Mouse (Mus musculus): ENCODE data around the gene Gm10638. TPM values are rescaled to one million over a fixed set of nuclear protein-coding genes. Genes with fewer than 3 reads are reported as not detected.
A peak's percentile ranks its signal among the peaks of the same experiment; 100 is the strongest.

The Gm10638 gene
- not detected for polyA plus RNA-seq (2017; shearing (Covaris generic))

DNA sequence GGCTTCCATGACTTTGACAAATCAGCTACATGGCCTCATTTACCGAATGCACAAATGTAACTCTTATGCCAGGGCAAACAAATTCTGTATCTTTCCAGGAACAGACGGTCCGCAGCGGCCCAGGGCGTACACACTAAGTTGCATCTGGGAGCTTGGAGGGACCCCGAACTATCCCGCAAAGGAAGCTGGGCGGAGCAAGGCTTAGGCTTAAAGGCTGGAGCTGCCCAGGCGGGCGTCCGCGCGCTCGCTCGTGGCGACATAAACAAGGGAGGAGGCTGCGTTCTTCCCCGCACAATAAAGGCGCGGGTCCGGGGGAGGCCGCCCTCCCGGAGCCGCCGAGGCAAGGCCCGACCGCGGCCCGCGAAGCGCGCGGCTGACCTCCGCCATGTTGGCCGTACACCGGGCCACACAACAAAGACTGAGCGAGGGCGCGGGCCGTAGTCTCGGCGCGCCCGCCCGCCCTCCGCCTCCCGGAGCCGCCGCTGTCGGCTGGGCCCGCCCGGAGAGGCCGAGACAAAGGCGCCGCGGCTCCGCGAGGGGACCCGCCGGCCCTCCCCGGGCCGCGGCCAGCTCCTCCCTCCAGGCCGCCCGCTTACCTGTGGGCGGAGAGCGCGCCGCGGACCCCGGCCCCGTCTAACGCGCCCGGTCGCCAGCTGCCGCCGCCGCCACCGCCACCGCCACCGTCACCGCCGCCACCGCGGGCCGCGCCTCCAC is at the start of gene Gm10638, which contains the start of gene Siah1a:
TSS of gene Gm10638 (plus strand) at position 479 of the 714 bp plus-strand sequence.
TSS of gene Siah1a (minus strand) at position 714 of the 714 bp plus-strand sequence.
- ATAC-seq = peak; percentile 39

DNA sequence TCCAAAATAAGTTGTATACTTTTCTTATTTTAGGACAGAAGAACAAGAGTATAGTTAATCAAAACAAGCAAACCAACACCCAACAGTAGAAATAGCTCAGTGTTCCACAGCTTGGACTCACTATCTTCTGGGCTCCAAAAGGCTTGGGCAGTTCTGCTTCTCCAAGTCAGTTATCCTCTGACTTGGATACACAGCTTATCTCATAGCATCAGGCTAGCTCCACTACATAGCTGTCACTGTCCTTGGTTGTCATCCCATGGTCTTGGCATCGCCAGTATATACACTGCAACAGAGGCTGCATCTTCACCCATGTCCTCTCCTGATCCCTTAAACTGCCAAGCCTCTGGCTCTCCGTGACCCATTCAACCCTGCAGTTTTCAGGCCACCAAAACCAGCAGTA is 49.8 kb upstream of the Gm10638 start:
- ATAC-seq = no peak

DNA sequence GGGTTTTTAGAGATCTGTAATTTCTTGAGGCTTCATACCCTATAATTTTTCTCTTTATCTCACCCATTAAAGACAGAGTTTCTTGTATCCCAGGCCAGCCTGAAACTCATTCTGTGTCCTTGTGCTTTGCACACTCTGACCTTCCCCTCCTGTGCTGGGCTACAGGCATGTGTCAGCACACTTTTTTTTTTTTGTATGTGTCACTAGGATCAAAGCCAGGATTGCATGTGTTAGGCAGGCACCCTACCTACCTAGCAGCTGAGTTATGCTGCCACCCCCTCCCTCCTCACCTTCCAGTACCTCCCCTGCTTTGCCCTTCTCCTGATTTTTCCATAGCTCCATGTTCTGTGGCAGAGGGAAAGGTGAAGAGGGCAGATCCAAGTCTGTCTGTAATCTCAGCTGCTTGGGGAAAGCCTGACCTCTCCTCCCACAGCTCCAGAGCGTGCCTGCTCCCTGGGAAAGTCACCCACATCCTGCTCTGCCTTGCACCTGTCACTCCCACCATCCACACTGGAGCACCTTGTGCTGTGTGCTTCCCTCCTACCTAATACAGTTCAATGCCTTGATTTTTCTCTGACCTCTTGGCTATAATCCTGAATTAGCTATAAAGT is 46.6 kb upstream of the Gm10638 start:
- no peak for ATAC-seq

DNA sequence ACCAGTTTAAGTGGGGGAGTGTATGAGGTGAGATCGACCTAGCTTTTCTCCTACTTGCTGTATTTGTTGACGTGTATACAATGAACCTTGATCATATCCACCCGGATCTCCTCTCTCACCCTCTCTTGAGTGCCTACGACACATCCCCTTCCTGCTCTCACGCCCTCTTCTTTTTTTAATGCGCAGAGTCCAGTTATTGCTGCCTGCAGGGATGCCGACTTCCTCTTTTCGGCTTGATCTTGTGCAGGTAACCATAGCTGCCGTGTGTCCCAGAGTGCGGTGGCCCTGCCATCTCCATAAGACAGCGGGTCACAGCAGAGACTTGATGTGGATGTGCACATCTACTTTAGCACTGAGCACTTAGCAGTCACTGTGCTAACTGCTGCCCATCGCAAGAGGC is 46.0 kb upstream of the Gm10638 start:
- ATAC-seq = no peak

DNA sequence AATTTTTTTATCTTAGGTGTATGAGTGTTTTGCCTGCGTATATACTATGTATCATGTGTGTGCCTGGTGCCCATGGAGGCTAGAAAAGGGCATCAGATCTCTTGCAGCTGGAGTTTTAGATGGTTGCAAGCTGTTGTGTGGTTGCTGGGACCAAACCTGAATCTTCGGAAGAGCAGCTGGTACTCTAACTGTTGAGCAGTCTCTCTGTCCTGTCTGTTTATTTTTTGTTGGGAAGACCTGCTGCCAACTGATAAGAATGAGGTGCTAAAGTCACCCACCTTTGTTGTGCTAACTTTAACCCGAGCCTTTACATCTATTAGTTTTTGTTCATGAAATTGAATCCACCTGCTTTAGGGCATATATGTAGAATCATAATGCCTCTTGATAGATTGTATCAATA is 43.0 kb upstream of the Gm10638 start:
- no peak for ATAC-seq

DNA sequence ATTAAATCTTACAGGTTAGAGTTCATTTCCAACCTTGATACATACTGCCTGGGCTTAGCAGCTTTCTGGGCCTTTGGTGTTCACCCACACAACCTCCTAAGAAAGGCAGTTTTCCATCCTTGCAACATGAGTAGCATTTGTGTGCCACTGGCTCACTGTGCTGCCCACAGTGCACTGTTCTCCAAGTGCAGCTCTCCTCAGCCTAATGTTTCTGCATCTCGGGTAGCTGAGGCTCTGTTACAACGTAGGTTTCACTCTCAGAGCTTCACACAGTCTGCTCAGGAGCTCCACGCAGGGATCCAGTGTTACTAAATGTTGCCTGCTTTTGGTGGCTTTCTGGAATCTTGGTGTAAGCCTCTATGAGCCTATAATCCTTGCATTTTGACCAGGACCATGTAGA is 40.2 kb upstream of the Gm10638 start:
- ATAC-seq = no peak

DNA sequence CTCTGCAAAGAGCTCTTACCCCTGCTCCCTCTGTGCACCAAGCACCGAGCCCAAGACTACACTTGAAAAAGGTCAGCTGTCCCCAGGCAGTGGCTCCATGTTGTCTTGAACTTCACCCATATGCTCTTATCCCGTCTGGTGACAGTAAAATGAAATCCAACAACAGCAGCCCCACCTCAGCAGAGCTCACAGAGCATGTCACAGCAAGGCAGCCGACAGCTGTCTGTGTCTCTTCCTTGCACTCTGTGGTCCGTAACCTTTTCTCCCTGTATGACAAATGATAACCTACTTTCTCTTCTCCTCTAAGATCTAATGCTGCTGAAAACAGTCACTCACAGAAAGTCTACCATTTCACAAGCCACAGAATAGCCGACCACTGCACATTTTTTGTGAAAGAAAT is 38.7 kb upstream of the Gm10638 start:
- ATAC-seq = peak; percentile 19

DNA sequence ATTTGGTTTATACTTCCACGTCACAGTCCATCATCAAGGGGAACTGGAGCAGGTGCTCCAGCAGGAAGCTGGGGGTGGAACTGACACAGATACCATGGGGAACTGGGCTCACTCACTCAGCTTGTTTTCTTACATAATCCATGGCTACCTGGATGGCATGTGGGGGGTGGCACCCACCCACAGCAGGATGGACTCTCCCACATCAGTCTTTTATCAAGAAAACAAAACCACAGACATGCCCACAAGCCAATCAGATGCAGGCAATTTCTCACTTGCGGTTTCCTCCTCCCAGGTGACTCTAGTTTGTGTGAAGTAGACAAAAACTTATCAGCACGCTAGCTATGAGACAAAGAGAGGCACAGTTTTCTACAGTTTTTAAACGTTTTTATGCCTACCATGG is 37.6 kb upstream of the Gm10638 start:
- ATAC-seq = peak; percentile 89

DNA sequence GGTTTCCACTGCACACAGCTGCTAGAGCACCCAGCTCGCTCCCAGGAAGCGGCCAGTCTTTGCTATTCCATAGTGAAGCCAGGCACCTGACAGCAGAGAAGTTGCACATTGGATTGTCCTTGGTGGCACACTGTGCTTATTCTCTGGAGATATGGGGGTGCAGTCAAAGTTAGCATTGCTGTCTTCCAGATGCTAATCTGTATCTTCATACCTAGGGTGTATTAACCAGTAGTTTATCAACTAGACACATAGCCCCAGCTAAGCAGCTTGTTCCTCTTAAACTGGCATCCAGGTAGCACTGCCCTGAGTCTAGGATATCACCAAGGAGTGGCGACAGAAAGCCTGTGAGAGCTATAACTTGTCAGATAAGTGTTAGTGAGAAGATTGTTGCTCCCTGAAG is 32.9 kb upstream of the Gm10638 start:
- no peak for ATAC-seq

DNA sequence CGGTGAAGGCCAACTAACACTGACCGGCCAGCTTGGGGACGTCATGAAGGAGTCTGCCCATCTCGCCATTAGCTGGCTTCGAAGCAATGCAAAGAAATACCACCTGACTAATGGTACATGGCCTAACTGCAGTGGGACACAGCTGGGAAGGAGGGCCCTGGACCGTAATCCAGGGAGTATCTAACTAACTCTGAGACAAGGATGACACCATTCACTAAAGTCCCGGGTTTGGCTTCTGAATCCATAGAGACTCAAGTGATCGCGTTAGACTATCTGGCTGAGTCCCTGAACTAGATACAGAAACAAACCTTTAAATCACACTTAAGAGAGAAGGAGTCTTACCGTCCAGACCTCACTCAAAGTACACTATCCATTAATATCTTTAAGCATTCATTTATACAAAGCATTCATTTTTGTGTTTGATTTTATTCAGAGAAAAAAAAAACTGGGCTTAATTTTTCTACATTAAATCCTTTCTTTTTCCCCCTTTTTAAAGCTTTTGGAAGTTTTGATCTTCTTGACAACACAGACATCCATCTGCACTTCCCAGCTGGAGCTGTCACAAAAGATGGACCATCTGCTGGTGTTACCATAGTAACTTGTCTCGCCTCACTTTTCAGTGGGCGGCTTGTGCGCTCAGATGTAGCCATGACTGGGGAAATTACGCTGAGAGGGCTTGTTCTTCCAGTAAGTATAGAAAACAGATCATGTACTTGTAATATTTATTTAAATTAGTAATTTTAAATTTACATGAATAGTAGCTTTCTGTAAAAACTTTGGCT is 31.9 kb upstream of the Gm10638 start:
- ATAC-seq = no peak

DNA sequence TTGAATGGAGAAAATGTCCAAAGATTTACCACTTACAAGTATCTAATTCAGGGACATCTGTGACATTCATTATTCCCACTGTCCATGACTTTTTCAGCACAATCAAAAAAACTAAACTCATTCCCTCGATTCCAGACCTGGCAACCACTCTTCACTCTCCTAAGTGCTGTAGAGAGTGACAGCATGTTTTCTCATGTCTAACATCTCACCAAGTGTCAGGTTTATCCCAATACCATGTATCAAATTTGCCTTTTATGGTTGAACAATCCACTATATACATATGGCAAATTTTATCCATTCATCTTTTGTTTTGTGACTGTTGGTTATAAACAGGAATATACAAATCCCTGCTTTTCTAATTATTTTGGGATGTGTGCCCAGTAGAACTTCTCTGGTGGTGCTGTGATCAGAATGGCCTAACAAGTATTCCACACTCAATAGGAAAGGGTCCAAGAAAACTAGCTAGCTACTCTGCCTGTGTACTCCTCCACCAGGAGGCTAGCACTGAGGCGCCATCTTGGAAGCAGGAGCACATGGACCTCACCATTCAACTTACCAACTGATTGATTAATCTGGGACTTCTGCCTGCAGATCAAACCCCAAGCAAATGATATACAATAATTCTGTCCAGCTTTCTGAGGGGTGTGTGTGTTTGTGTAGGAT is 27.0 kb upstream of the Gm10638 start:
- ATAC-seq = no peak

DNA sequence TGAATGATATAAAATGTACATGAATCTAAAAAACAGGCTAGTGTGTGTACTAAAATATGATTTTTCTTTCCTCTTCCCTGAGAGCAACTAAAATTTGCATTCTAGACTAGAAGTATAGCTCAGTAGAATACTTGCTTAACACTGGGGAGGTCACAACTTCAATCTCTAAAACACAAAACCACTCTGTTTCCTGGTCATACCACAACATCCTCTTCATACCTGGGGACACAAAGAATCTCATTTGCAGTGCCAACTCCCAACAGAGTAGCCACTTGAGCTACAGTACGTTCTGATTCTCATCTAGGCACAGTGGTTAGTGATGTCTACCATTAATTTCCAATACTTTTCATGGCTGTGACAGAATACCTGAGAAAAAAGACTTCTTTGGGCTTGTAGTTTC is 26.1 kb upstream of the Gm10638 start:
- peak; percentile 75 for ATAC-seq

DNA sequence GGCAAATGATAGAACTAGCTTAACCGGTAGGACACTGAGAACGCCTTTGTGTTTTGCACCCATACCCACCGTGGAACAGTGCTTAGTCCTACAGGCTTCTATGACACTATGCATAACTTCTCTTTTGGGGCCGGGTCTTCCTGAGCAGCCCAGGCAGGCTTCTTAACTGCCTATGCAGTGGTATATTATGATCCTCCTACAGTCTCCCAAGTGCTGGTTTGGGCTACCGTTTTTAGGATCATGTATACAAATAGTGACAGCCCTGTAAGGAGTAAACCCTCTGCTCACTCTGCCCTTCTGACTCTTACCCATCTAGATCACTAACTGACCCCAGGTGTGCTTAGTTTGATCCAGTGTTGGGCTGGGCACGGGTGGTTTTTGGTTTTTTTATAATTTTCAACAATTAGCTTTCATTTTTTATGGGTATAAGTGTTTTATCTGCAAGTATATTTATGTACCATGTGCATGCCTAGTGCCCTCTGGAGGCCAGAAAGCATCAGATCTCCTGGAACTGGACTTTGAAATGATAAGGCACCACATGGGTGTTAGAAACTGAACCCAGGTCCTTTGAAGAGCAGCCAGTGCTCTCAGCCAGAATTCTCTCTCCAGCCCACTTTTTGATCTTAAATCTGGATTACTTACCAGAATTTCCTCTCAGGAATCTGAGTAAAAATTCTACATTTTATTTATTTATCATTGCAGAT is 24.6 kb upstream of the Gm10638 start:
- ATAC-seq = peak; percentile 53

DNA sequence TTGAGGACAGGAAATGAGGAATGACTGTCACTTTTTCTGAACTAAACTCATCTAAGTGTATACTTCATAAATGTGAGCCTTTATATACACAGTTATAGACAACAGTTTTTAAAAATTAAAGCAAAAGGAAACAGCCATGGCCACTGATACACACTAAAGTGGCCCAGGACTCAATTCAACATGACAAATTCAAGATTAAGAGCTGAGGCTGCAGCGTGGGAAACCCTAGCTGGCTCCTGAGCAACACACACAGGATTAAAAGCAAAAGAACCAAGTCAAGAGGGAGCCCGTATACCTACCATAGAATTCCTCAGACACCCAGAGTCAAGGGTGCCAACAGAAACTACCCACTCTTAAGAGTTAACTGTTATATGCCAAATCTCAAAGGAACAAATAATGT is 24.0 kb upstream of the Gm10638 start:
- ATAC-seq = no peak

DNA sequence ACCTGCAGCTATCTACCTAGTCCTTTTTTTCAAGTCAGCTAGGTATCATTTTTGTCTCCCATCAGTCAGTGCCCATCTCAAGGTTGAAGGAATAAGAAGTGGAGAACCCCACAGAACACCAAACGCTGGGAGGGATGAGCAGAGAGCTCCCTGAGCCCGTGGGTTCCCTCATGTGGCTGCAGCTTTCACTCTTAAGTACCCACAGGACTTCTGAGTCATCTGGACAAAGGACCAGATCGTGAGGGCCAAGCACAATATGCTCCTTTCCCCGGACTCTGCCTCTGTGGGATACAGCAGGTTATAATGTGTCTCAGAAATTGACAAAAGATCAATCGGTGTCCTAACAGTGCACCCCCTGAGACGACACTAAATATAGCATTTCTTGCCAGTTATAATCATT is 18.5 kb upstream of the Gm10638 start:
- ATAC-seq = no peak

DNA sequence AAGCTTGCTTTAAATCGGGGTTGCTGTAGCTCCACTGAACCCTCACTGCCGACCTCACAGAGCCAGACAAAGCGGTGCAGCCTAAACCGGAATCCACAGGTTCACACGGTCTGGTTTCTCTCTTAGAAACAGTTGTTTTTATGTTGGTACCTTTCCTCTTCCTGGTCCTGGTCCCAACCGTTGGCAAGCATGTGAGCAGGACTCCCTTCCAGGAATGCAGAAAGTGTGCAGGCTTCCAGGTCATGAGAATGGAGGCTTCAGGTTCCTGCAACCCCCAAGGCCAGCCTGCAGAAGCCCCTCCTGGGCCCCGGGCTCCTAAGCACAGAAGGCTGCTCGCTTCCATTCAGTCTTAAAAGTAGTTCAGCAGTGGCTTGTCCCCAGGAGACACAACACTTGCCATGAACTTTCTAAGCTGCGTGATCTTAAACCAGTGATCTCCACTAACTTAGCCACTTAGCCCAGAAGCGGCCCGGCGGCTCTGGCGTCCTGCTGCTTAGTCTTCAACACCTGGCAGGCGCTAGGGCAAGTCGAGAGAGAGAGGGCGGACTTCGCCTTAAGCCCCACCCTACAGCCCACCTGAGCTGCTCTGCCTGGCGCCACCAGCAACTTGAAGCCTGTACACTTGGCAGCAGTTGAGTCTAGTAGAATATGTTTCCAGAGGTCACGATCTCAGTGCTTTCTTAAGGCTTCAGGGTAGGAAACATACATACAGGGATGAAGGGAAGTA is 17.1 kb upstream of the Gm10638 start:
- no peak for ATAC-seq

DNA sequence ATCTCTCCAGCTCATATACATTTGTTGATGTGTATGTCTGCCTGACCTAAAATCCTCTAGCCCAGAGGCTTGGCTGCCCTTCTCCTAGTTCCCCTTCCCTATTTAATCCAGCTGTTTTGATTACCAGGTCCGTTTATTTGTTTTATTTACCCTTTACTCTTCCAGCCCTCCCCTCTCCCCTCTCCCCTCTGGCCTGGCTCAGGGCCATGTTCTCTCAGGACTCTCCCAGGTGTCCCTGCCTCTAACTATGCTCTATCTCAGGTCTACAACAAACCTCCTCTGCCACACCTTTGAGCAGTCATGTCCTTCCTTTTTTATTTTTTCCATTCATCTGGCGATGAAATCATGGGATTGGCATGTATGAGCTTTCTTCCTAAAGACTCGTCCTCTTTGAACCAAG is 15.2 kb upstream of the Gm10638 start:
- ATAC-seq = no peak

DNA sequence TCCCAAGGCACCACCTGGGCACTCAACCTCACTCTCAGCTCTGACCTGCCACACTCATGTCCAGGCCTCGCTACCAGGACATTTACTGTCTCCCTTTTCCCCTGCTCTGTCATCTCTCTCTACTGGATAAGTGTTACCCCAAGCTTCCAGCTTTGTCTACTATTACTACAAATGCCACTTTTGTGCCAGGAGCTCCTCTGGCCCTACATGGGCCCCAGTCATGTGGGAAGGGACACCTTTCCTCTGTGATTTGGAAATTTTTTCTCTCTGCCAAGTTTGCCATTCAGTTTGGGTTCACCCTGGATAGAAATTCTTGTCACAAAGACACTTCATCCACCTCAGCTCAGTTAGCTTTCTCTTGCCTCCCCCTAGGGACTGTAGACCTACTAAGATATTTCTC is 14.6 kb upstream of the Gm10638 start:
- ATAC-seq = no peak

DNA sequence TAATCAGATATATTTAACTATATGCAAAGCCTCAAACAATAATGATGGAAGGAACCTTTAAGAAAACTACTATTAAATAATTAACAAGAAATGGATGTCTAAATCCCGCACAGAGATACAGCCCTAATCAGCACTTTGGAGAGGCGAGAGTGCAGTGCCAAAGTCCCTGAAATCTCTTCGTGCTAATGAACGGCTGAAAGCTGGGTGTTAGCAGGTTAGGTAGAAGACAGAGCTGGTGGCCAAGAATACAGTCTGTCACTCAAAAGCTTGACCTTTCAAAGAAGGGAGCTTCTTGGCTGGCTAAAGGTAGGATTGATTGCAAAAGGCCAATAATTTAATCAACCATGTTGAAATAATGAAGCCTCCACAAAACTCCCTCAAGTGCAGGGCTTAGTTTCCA is 11.3 kb upstream of the Gm10638 start:
- no peak for ATAC-seq

DNA sequence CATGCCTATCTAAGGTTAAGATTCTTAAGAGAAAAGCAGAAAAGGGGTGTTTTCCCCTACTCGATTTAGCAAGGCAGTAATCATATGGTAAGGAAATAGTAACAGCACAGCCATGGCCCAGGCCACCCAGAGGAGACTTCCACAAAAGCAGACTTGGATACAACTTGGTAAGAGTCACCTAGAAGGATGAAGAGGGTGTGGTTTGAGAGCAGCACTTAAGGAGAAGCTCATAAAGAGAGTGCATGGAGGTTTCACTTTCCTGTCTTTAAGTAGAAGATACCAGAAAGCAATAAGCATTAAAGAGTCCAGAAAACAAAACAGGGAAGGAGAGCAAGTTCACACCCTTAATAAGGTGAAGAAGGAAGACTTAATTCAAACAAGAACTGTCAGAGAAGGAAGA is 10.5 kb upstream of the Gm10638 start:
- ATAC-seq = peak; percentile 54

DNA sequence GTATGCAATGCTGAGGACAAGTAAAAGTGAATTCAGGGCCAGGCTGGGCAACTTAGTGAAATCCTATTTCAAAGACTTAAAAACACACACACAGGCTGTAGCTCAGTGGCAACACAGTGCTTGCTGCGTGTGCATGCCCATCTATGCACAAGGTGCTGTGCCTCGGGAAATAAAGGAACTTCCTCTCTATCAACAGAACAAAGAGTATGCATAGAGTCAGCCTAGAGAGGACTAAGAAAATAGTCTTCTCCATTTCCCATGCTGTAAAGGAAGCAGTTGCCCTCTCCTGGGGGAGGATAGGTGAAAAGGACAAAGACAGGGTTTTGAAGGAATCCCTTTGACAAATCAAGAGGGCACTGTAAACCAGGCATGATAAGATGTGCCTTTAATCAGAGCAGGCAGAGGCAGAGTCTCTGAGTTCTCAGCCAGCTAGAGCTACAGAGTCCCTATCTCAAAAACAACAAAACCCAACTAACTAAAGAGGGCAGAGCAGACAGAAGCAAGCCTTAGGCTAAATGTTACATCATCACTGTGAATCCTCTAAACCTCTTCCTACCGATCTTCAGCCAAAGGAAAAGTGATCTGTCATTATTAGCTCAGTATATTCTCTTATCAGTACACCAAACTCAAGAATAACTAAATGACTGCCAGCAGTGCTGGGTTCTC is 9.9 kb upstream of the Gm10638 start:
- ATAC-seq = peak; percentile 72
